Mouse (Mus musculus) hindbrain, embryonic 16.5 days (tissue): ENCODE measurements around the gene Nrg3. TPM values are rescaled to one million over a fixed set of nuclear protein-coding genes. Genes with fewer than 3 reads are reported as not detected.
A peak's percentile ranks its signal among the peaks of the same experiment; 100 is the strongest.

Source experiments
- ATAC-seq: fragments of 200-750 bp; cut with Nextera tagmentation; 2 replicates; pipeline ENCODE4 v1.8.0; 2017; ENCODE audit warnings: moderate TSS enrichment, moderate library complexity
- H3K27ac ChIP-seq: fragments of 300-500 bp; sonication (generic); 2 replicates; pipeline ENCODE4 v1.5.1; 2014; ENCODE audit warnings: low read depth, mild to moderate bottlenecking, control low read depth, low read length, moderate library complexity
- H3K27me3 ChIP-seq: fragments of 300-500 bp; sonication (generic); replicated peaks from 2 replicates; pipeline ENCODE4 v1.6.1; 2014; ENCODE audit warnings: low read length; ENCODE audit not compliant: control insufficient read depth, insufficient read depth
- H3K36me3 ChIP-seq: fragments of 300-500 bp; sonication (generic); 2 replicates; pipeline ENCODE4 v1.6.1; 2014; ENCODE audit warnings: mild to moderate bottlenecking, low read length, moderate library complexity, mixed read lengths; ENCODE audit not compliant: control insufficient read depth, insufficient read depth
- H3K4me1 ChIP-seq: fragments of 300-500 bp; sonication (generic); 2 replicates; pipeline ENCODE4 v1.6.1; 2014; ENCODE audit warnings: low read depth, low read length; ENCODE audit not compliant: control insufficient read depth, insufficient read depth
- H3K4me2 ChIP-seq: fragments of 300-500 bp; sonication (generic); 2 replicates; pipeline ENCODE4 v1.6.1; 2014; ENCODE audit warnings: mild to moderate bottlenecking, low read length, control low read depth, moderate library complexity
- H3K4me3 ChIP-seq: fragments of 300-500 bp; sonication (generic); 2 replicates; pipeline ENCODE4 v1.5.1; 2014; ENCODE audit warnings: mild to moderate bottlenecking, low read length, control low read depth, moderate library complexity
- H3K9ac ChIP-seq: fragments of 300-500 bp; sonication (generic); 2 replicates; pipeline ENCODE4 v1.6.1; 2014; ENCODE audit warnings: low read depth, mild to moderate bottlenecking, control low read depth, low read length, moderate library complexity
- H3K9me3 ChIP-seq: fragments of 300-500 bp; sonication (generic); 2 replicates; pipeline ENCODE4 v1.6.1; 2014; ENCODE audit warnings: mild to moderate bottlenecking, low read length, moderate library complexity; ENCODE audit not compliant: control insufficient read depth
- WGBS: fragments of 180-500 bp; shearing (Covaris S2); extraction: QIAGEN DNeasy Blood & Tissue Kit; methylation state at CpG from one replicate; pipeline ENCODE4 v1.1.7; 2014; 5-methylcytosine and 5-hydroxymethylcytosine counted together
- polyA plus RNA-seq: library from polyadenylated mRNA; unstranded; fragments of >200 nt; fragmentation: Nextera tagmentation; extraction: Ambion mirVana; gene quantifications from 2 replicates; pipeline ENCODE4 v1.2.1, GENCODE M21; 2015

Gene Nrg3
- polyA plus RNA-seq, 1 experiment from 2014 or later, result 10.2 TPM

DNA sequence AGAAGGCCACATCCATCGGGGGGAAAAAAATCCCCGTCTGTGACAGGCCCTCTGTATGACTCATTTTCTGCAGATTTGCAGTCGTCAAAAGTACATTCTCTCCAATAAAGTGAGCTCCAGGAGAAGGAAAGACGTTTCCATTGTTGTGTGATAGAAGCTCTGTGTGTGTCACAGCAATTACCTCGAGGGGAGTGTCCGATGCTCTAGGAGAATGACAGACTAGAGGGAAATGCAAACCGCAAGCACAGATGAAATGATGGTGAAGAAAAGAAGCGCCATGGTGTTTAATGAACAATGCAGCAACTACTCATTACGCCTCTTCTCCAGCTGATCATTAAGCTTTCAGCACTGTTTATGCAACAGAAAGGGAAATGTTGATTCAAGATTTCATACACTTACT is 59.6 kb downstream of the Nrg3 start:
- H3K9me3 ChIP-seq, result no peaks in the 10 kb centered on the region
- 25% methylated on average over 9 of the region's 9 CpGs for WGBS
- H3K9ac ChIP-seq, result no peak overlapping the region
- no peak overlapping the region for H3K4me3 ChIP-seq
- H3K4me2 ChIP-seq, result no peak overlapping the region
- H3K27ac ChIP-seq, result no peak overlapping the region
- no peaks in the 10 kb centered on the region for H3K36me3 ChIP-seq
- no peaks in the 10 kb centered on the region for H3K4me1 ChIP-seq
- no peak for ATAC-seq
- no peaks in the 10 kb centered on the region for H3K27me3 ChIP-seq

DNA sequence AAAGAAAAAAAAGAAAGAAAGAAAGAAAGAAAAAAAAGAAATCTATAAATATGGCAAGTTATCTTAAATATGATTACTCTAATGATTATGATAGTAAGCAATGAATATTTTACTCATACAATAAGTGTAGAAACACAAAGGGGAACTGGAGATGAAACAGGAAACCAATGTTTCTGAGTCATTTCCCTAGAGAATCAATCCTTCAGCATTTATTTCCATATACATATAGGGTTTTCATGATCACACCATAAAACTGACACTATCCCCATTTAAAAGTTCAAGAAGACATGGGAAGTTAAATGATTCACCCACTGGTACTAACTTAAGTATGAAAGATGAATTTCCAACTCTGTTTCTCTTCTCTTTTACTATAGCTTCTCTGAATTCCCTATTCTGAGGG is 86.0 kb downstream of the Nrg3 start:
- Histone ChIP-seq H3K4me2 (no peak overlapping the region), H3K9me3 (no peaks in the 10 kb centered on the region), H3K27me3 (no peaks in the 10 kb centered on the region), H3K27ac (no peak overlapping the region), H3K4me3 (no peak overlapping the region), H3K4me1 (no peaks in the 10 kb centered on the region), H3K9ac (no peak overlapping the region), H3K36me3 (no peaks in the 10 kb centered on the region)
- ATAC-seq, result no peak

DNA sequence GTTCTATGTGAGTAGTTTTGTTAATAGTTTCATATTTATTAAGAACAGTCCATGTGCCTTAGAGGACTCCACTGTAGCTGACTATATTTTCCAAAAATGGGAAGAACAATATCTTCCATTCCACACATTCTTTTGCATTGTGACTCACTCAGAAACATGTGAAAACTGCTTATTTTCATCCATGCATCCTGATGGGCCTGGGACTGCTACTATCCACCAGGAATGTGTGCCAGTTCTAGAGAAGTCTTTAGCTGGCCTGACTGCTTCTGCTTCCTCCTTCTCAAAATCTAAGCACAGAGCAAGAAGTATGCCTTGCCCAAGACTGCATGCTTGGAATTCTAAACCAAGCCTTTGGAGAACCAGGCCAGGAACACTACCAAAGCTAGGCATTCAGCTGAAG is 91.6 kb downstream of the Nrg3 start:
- no peaks in the 10 kb centered on the region for H3K27me3 ChIP-seq

DNA sequence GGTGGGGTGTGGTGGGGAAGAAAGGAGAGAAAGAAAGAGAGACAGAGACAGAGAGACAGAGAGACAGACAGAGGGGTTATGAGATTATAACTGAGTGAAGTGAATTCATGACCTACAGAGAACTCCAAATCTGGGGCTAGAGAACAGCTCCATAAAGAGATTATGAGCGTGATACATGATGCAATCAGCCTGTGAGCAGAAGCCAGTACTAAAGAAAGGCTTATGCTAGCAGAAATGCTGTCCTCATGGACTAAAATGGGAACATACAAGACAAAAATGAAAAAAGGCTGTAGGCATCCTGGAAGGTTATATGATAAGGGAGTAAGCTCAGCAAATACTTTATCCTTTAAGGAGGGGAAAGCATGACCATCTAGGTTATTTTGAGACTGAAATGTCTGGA is 99.7 kb downstream of the Nrg3 start:
- 83% methylated on average over 1 of the region's 1 CpGs for WGBS
- H3K9ac ChIP-seq, result no peak overlapping the region
- H3K4me2 ChIP-seq, result no peak overlapping the region
- H3K27ac ChIP-seq, result no peak overlapping the region
- no peaks in the 10 kb centered on the region for H3K36me3 ChIP-seq
- H3K4me3 ChIP-seq, result no peak overlapping the region
- no peaks in the 10 kb centered on the region for H3K27me3 ChIP-seq
- ATAC-seq, result no peak
- H3K4me1 ChIP-seq, result no peaks in the 10 kb centered on the region
- no peaks in the 10 kb centered on the region for H3K9me3 ChIP-seq

More for the DNA sequence above, 91.6 kb downstream of the Nrg3 start:
- Histone ChIP-seq H3K9me3 (no peaks in the 10 kb centered on the region), H3K36me3 (no peaks in the 10 kb centered on the region), H3K9ac (no peak overlapping the region), H3K4me2 (no peak overlapping the region), H3K27ac (no peak overlapping the region), H3K4me1 (no peaks in the 10 kb centered on the region), H3K4me3 (no peak overlapping the region)
- ATAC-seq, result no peak

DNA sequence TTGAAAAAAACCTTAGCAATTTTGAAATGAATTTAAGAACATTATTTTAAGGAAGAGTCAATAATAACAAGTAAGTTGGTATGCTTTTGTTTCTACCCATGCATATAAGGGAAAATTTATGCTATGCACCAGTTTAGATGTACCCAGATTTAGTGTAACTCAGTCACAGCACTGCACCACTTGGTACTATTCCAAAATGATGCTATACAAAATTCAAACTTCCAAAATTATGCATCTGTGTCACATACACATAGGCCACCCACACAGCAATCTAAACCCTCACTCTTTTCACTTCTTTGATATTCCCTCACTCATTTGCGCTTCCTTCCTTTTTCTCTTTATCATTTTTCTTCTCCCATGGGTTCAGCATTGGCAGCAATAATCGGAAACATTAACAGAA is 116.6 kb downstream of the Nrg3 start:
- H3K9me3 ChIP-seq, result no peaks in the 10 kb centered on the region
- H3K4me1 ChIP-seq, result no peaks in the 10 kb centered on the region
- ATAC-seq, result no peak
- WGBS, result 89% methylated on average over 2 of the region's 2 CpGs
- H3K4me3 ChIP-seq, result no peak overlapping the region
- H3K27me3 ChIP-seq, result no peaks in the 10 kb centered on the region
- H3K27ac ChIP-seq, result no peak overlapping the region
- no peak overlapping the region for H3K4me2 ChIP-seq
- H3K9ac ChIP-seq, result no peak overlapping the region
- H3K36me3 ChIP-seq, result no peaks in the 10 kb centered on the region

DNA sequence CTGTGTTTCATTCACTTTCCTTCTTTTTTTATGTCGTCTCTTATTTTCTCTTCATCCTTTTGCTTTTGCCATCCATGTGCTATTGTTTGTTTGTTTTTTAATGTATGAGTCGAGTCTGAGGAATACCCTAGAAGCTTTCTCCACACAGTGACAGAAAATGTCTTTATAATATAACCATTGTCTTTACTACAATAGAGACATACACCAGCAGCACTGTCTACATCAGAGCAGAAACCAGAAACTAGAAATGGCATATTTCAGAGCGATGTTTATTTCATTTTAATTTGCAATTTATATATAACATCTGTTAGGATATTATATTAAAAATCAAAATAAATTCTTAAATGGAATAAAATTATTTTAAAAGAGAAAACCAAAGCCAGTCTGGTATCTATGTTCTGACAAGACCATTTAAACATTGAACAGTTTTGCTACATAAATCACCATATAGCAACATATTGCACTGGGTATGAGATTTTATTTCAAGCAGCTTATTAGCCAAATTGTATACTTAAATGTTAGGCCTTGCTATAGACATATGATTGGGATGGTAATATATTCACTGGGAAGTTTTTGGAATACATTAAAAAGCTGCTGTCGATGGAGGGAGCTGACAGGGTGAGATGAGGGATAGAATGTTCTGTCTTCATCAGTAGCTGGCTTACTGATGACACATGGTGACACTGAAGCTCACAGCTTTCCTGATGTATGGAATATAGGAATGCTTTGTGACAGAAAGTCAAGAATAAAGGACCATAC is 120.7 kb downstream of the Nrg3 start:
- no peak overlapping the region for H3K4me3 ChIP-seq
- H3K4me2 ChIP-seq, result no peak overlapping the region
- H3K27ac ChIP-seq, result no peak overlapping the region
- H3K27me3 ChIP-seq, result no peaks in the 10 kb centered on the region
- ATAC-seq, result no peak
- H3K9me3 ChIP-seq, result no peaks in the 10 kb centered on the region
- H3K4me1 ChIP-seq, result no peaks in the 10 kb centered on the region
- WGBS, result 70% methylated on average over 4 of the region's 4 CpGs
- H3K9ac ChIP-seq, result no peak overlapping the region
- no peaks in the 10 kb centered on the region for H3K36me3 ChIP-seq

DNA sequence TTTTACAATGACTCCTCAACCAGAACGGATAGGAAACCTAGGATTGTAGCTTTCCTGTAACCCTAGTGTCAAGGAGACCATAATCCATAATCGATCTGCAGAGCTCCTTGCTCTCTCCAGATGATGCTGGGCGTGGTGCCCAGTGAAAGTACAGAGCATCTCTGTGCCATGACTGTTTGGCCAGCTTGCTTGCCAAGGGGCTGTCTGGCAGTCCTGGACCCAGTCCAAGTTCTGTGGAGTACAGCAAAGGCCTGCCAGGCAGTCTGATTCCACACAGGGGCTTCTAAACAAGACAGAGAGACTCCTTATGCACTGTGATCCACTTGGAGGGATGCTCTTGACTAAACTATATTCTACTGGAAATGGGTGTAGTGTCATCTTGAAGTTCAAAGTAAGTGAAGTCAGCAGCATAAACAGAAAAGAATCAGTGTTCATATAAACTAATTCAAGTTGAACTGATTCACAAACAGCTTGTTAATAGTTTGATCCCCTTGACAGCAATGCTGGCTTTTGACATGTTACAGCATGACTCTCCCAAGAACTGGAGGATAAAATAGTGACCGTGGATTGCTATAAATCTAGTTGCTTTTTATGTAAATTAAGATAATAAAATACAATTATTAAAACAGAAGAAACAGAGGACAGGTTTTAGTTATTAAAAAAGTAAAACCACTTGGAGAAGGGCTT is 155.3 kb downstream of the Nrg3 start:
- H3K4me3 ChIP-seq, result no peak overlapping the region
- H3K9me3 ChIP-seq, result no peaks in the 10 kb centered on the region
- no peaks in the 10 kb centered on the region for H3K4me1 ChIP-seq
- 50% methylated on average over 4 of the region's 4 CpGs for WGBS
- ATAC-seq, result peak; percentile 97
- no peak overlapping the region for H3K9ac ChIP-seq
- H3K36me3 ChIP-seq, result no peaks in the 10 kb centered on the region
- no peak overlapping the region for H3K27ac ChIP-seq
- no peak overlapping the region for H3K4me2 ChIP-seq
- H3K27me3 ChIP-seq, result no peaks in the 10 kb centered on the region

DNA sequence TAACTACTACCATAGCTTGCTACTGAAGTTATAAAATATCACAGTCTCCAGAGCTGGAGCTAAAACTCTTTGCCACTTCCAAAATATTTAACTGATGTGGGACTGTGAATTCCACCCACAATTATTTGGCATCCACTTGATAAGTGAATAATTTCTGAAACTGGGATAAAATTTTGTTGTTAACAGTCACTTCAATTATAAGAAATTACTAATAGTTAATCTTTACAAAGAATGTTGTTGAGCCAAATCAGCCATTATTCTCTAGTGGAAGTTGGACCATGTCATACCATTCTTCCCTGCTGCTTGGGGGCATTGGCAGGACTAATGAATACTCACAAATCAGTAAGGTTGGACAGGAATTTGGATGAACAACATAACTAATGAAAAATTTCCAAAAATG is 158.8 kb downstream of the Nrg3 start:
- Histone ChIP-seq H3K4me3 (no peak overlapping the region), H3K4me2 (no peak overlapping the region), H3K27ac (no peak overlapping the region), H3K9me3 (no peaks in the 10 kb centered on the region), H3K27me3 (no peaks in the 10 kb centered on the region), H3K4me1 (no peaks in the 10 kb centered on the region), H3K9ac (no peak overlapping the region), H3K36me3 (no peaks in the 10 kb centered on the region)
- ATAC-seq, result no peak

DNA sequence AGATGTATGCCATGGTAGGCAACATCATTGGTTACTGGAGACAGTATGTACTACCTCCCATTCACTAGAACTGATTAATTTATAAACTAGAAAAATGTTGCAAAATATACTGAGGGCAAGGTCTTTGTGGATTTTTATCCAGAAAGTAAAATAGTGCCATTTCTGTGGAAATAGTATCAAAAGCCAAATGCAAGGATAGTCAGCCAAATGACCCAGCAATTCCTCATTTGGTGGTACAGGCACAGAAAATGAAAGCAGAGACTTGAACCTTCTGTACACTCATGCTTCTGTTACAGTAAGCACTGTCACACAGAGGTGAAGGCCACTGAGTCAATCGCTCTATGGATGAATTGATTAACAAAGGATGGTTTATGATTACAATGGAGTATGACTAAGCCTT is 207.8 kb downstream of the Nrg3 start:
- ATAC-seq, result no peak
- Histone ChIP-seq H3K4me3 (no peak overlapping the region), H3K36me3 (no peaks in the 10 kb centered on the region), H3K4me2 (no peak overlapping the region), H3K9me3 (no peaks in the 10 kb centered on the region), H3K9ac (no peak overlapping the region), H3K27me3 (no peaks in the 10 kb centered on the region), H3K27ac (no peak overlapping the region), H3K4me1 (no peaks in the 10 kb centered on the region)
- 87% methylated on average over 1 of the region's 1 CpGs for WGBS
